Mouse (Mus musculus) embryonic fibroblast, embryonic 13.5 days (primary cell): ENCODE results near the gene Myt1l.

Experiments used
- CTCF ChIP-seq: IDR thresholded peaks from 2 replicates; pipeline ENCODE4 v1.5.1; 2011; ENCODE audit warnings: mild to moderate bottlenecking, control low read depth, low read length, moderate library complexity, borderline replicate concordance; ENCODE audit not compliant: insufficient read depth
- POLR2A ChIP-seq: IDR thresholded peaks from 2 replicates; pipeline ENCODE4 v1.6.1; 2011; ENCODE audit warnings: low read depth, mild to moderate bottlenecking, control low read depth, low read length, moderate library complexity

GRCm38 (mm10) chr12:29553138-29553537 is 25.0 kb downstream of the Myt1l start:
- TF ChIP-seq CTCF (no peak), POLR2A (no peak)
